Mouse (Mus musculus) neural tube, embryonic 13.5 days (tissue): ENCODE measurements around the gene Pou5f2. TPM values are rescaled to one million over a fixed set of nuclear protein-coding genes. Genes with fewer than 3 reads are reported as not detected.

Experiments
- ATAC-seq: fragments of 200-750 bp; cut with Nextera tagmentation; 2 replicates; pipeline ENCODE4 v1.8.0; 2017; ENCODE audit warnings: low read depth, mild to moderate bottlenecking, moderate TSS enrichment, moderate library complexity
- H3K27ac ChIP-seq: fragments of 300-500 bp; sonication (generic); replicated peaks from 2 replicates; pipeline ENCODE4 v1.5.1; 2015; ENCODE audit warnings: moderate library complexity, mild to moderate bottlenecking, inconsistent platforms
- H3K27me3 ChIP-seq: fragments of 300-500 bp; sonication (generic); 2 replicates; pipeline ENCODE4 v1.6.1; 2015; ENCODE audit warnings: mild to moderate bottlenecking, inconsistent platforms
- H3K36me3 ChIP-seq: fragments of 300-500 bp; sonication (generic); 2 replicates; pipeline ENCODE4 v1.6.1; 2015; ENCODE audit warnings: mild to moderate bottlenecking, inconsistent platforms
- H3K4me1 ChIP-seq: fragments of 300-500 bp; sonication (generic); replicated peaks from 2 replicates; pipeline ENCODE4 v1.6.1; 2015; ENCODE audit warnings: inconsistent platforms
- H3K4me2 ChIP-seq: fragments of 300-500 bp; sonication (generic); 2 replicates; pipeline ENCODE4 v1.6.1; 2015; ENCODE audit warnings: inconsistent platforms, mild to moderate bottlenecking, moderate library complexity
- H3K4me3 ChIP-seq: fragments of 300-500 bp; sonication (generic); 2 replicates; pipeline ENCODE4 v1.5.1; 2015; ENCODE audit warnings: mild to moderate bottlenecking, inconsistent platforms
- H3K9ac ChIP-seq: fragments of 300-500 bp; sonication (generic); 2 replicates; pipeline ENCODE4 v1.6.1; 2015; ENCODE audit warnings: moderate library complexity, mild to moderate bottlenecking, inconsistent platforms
- H3K9me3 ChIP-seq: fragments of 300-500 bp; sonication (generic); 2 replicates; pipeline ENCODE4 v1.6.1; 2016; ENCODE audit warnings: inconsistent platforms
- WGBS: fragments of 180-500 bp; shearing (Covaris S2); methylation state at CpG from one replicate; pipeline ENCODE4 v1.1.7; 2015; 5-methylcytosine and 5-hydroxymethylcytosine counted together
- polyA plus RNA-seq: library from polyadenylated mRNA; unstranded; fragments of >200 nt; fragmentation: Nextera tagmentation; extraction: Ambion mirVana; gene quantifications from 2 replicates; pipeline ENCODE4 v1.2.1, GENCODE M21; 2015

Pou5f2 gene
- 0.50 and 0.56 TPM in 2 replicates for polyA plus RNA-seq

DNA sequence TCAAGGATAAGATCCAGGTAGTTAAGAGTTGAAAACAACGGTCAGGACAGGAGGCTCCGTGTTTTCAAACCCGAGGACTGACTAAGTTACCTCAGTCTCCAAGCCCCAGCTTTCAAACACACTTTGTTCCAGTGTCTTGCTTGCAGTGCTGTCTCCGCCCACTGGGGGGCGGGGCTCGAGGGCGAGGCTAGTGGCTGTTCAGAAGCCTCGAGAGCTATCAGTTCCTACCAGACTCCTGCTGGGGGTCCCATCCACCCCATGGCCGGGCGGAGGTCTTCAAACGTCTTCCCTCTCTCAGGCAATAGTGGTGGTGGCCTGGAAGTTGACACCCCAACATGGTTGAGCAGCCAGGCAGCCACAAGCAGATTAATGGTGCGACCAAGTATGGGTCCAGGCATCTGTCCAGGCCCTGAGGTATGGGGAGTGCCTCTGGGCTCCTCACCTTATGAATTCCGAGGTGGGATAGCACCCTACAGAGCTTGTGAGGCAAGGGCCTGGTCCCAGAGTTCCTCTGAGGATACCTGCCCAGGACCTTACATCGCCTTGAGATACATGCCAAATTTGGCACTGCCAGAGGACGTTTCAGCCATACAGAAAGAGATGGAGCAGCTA is at the start of gene Pou5f2:
Gene Pou5f2 (plus strand): TSS at position 220 of the 612 bp plus-strand sequence.
- 54% methylated on average over 15 of the region's 15 CpGs for WGBS

DNA sequence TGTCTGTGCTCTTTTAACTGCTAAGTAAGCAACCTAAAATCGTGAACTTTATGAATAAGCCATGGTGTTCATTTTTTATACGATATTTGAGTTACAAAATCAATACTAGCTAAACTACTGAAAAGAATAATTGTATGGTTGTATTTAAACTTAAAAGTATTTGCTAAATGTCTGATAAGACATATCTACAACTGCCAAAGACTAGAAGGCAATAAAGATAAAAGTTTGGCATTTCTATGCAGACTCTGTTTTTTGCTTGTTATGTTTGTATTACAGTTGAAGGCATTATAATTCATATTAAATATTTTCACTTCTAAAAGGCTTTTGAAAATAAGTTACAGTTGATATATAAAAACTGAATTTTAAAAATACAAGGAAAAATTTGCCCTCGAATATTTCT is 48.5 kb upstream of the Pou5f2 start:
- Histone ChIP-seq H3K4me2 (no peak overlapping the region), H3K4me1 (no peaks in the 10 kb centered on the region), H3K27me3 (no peaks in the 10 kb centered on the region), H3K4me3 (no peak overlapping the region), H3K27ac (no peak overlapping the region), H3K36me3 (no peaks in the 10 kb centered on the region), H3K9ac (no peak overlapping the region), H3K9me3 (no peaks in the 10 kb centered on the region)
- 84% methylated on average over 3 of the region's 3 CpGs for WGBS
- ATAC-seq = no peak

More for the DNA sequence above, at the start of gene Pou5f2:
- no peak within 1 kb of the TSS for H3K9ac ChIP-seq
- H3K4me1 ChIP-seq = no peaks in the 10 kb centered on the region
- no peaks in the 10 kb centered on the region for H3K36me3 ChIP-seq
- H3K4me3 ChIP-seq = no peak within 1 kb of the TSS
- H3K27me3 ChIP-seq = no peaks in the 10 kb centered on the region
- H3K4me2 ChIP-seq = no peak within 1 kb of the TSS
- ATAC-seq = no peak
- no peak within 1 kb of the TSS for H3K27ac ChIP-seq
- no peaks in the 10 kb centered on the region for H3K9me3 ChIP-seq

GRCm38 (mm10) chr13:77977121-77977520 is 47.6 kb upstream of the Pou5f2 start:
- ATAC-seq = no peak
- Histone ChIP-seq H3K4me1 (no peaks in the 10 kb centered on the region), H3K9me3 (no peaks in the 10 kb centered on the region), H3K4me2 (no peak overlapping the region), H3K9ac (no peak overlapping the region), H3K4me3 (no peak overlapping the region), H3K36me3 (no peaks in the 10 kb centered on the region), H3K27me3 (no peaks in the 10 kb centered on the region), H3K27ac (no peak overlapping the region)
- WGBS = 63% methylated on average over 1 of the region's 1 CpGs

DNA sequence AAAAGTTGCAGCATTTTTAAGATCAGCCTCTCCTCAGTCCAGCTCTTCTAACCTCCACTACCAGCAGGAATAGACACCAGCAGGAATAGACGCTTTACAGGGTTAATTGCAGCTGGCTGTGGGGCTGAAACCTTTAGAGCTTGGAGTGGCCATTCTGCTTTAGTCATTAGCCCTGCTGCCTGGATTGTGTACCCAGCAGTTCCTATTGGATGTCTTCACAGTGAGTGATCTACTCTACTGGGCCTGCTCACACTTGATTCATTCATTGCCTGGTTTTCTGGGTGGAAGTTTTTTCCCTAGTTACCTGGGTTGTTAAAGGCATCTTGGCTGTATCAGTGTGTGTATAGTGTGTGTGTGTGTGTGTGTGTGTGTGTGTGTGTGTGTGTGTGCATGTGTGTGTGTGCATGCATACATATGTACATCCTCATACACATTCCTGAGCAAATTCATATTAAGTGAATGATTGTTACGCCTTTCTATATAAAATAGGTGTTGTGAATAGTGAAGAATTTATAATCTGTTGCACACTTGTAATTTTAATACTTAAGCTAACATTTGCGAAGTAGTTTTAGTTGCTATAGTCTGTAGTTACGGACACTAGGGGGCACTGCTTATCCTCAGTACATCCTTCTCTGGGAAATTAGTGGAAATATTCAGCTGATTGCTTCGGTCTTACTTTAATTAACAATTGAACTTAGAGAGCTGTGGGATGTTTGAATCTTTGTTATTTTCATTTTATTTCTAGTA is 42.4 kb upstream of the Pou5f2 start:
- WGBS = 26% methylated on average over 5 of the region's 5 CpGs
- Histone ChIP-seq H3K4me1 (no peaks in the 10 kb centered on the region), H3K9me3 (no peaks in the 10 kb centered on the region), H3K9ac (no peak overlapping the region), H3K36me3 (no peaks in the 10 kb centered on the region), H3K27me3 (no peaks in the 10 kb centered on the region), H3K27ac (no peak overlapping the region), H3K4me2 (no peak overlapping the region), H3K4me3 (no peak overlapping the region)
- peak; percentile 50; the same call in 1 of the 2 replicates for ATAC-seq

- Histone ChIP-seq H3K4me2 (no peak overlapping the region), H3K4me3 (no peak overlapping the region)
- 62% methylated on average over 2 of the region's 2 CpGs for WGBS
Observed at GRCm38 (mm10) chr13:77982852-77983202, 41.9 kb upstream of the Pou5f2 start.

GRCm38 (mm10) chr13:77991189-77991886 is 33.4 kb upstream of the Pou5f2 start:
- H3K4me1 ChIP-seq = no peaks in the 10 kb centered on the region
- H3K9me3 ChIP-seq = no peaks in the 10 kb centered on the region
- no peak overlapping the region for H3K9ac ChIP-seq
- H3K27ac ChIP-seq = no peak overlapping the region
- no peaks in the 10 kb centered on the region for H3K36me3 ChIP-seq
- no peaks in the 10 kb centered on the region for H3K27me3 ChIP-seq
- 77% methylated on average over 5 of the region's 5 CpGs for WGBS
- ATAC-seq = no peak
- no peak overlapping the region for H3K4me2 ChIP-seq
- no peak overlapping the region for H3K4me3 ChIP-seq

More at GRCm38 (mm10) chr13:77982852-77983202, 41.9 kb upstream of the Pou5f2 start:
- H3K4me1 ChIP-seq = no peaks in the 10 kb centered on the region
- H3K36me3 ChIP-seq = no peaks in the 10 kb centered on the region
- ATAC-seq = no peak
- H3K27ac ChIP-seq = no peak overlapping the region
- no peaks in the 10 kb centered on the region for H3K27me3 ChIP-seq
- no peaks in the 10 kb centered on the region for H3K9me3 ChIP-seq
- H3K9ac ChIP-seq = no peak overlapping the region

DNA sequence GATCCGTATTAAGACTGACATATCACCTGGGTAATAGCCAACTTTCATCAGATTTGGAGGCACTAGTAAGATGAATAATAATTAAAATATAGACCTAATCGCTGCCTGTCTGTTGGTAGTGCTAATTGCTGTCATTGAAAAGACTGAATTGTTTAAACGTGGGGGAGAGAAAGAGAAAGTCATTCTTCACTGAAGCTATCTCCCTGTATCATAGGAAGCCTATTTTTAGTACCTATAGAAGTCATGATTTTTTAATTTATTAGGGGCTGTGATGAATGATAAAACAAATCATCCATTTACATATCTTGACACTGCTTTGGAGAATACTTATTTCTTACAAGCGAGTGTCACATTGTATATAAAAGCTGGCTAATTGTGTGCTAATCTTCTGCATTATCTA is 20.1 kb upstream of the Pou5f2 start:
- Histone ChIP-seq H3K27me3 (no peaks in the 10 kb centered on the region), H3K4me1 (peaks cover 4% of the 10 kb centered on the region; the same call in 1 of the 2 replicates), H3K36me3 (no peaks in the 10 kb centered on the region), H3K27ac (no peak overlapping the region), H3K4me2 (no peak overlapping the region), H3K9ac (no peak overlapping the region), H3K9me3 (no peaks in the 10 kb centered on the region), H3K4me3 (no peak overlapping the region)
- 58% methylated on average over 4 of the region's 4 CpGs for WGBS
- ATAC-seq = no peak

- H3K36me3 ChIP-seq = no peaks in the 10 kb centered on the region
- peak; percentile 61; the same call in 1 of the 2 replicates for ATAC-seq
- no peaks in the 10 kb centered on the region for H3K9me3 ChIP-seq
- no peak overlapping the region for H3K4me2 ChIP-seq
- H3K27ac ChIP-seq = no peak overlapping the region
- peaks cover 4% of the 10 kb centered on the region; the same call in 1 of the 2 replicates for H3K4me1 ChIP-seq
- H3K4me3 ChIP-seq = no peak overlapping the region
- H3K9ac ChIP-seq = no peak overlapping the region
- WGBS = 6% methylated on average over 3 of the region's 3 CpGs
- no peaks in the 10 kb centered on the region for H3K27me3 ChIP-seq
Observed at GRCm38 (mm10) chr13:78005344-78005743, 19.4 kb upstream of the Pou5f2 start.

GRCm38 (mm10) chr13:78010176-78010575 is 14.5 kb upstream of the Pou5f2 start:
- no peak overlapping the region for H3K27ac ChIP-seq
- H3K9ac ChIP-seq = no peak overlapping the region
- no peak for ATAC-seq
- H3K9me3 ChIP-seq = no peaks in the 10 kb centered on the region
- WGBS = 92% methylated on average over 1 of the region's 1 CpGs
- H3K27me3 ChIP-seq = no peaks in the 10 kb centered on the region
- no peak overlapping the region for H3K4me2 ChIP-seq
- peaks cover 4% of the 10 kb centered on the region; the same call in 1 of the 2 replicates for H3K4me1 ChIP-seq
- no peak overlapping the region for H3K4me3 ChIP-seq
- no peaks in the 10 kb centered on the region for H3K36me3 ChIP-seq

DNA sequence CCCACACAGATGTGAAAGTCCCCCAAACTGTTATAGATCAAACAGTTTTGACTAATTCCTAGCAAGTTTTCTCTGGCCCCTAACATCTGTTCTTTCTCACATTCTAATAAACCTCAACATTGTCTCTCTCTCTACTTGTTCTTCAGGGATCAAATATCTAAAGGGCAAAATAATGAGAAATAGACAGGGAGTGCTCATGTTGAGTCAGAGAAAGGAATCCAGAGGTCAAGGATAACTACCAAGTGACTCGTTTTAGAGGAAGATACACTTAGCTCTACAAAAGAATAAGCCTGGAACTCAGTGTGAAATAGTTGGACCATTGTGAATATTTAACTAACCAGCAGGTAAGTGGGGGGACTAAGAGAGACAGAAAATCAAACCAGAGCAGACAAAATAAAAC is 8.1 kb downstream of the Pou5f2 start:
- H3K36me3 ChIP-seq = no peaks in the 10 kb centered on the region
- H3K27me3 ChIP-seq = no peaks in the 10 kb centered on the region
- H3K27ac ChIP-seq = no peak overlapping the region
- no peak overlapping the region for H3K4me2 ChIP-seq
- 45% methylated on average over 1 of the region's 1 CpGs for WGBS
- H3K4me3 ChIP-seq = no peak overlapping the region
- no peak for ATAC-seq
- H3K9me3 ChIP-seq = no peaks in the 10 kb centered on the region
- no peaks in the 10 kb centered on the region for H3K4me1 ChIP-seq
- H3K9ac ChIP-seq = no peak overlapping the region

DNA sequence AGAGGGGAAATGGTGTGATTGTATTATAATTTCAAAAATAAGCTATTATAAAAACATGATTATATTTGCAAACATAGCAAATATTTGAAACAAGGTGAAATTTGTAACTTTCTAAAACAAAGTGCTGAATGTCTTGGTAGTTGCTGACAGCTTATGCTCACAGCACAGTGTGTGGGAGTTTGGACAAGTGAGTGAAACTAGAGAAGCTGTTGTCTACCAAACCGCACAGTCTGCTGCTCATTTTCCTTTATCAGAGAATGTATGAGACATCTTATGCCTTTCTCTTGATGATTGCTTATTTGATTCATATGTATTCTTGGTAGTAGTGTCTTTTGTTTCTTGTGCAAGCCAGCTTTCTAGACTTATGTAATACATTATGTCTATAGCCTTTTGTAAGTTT is 12.5 kb downstream of the Pou5f2 start:
- Histone ChIP-seq H3K4me1 (no peaks in the 10 kb centered on the region), H3K9ac (no peak overlapping the region), H3K9me3 (no peaks in the 10 kb centered on the region), H3K4me2 (no peak overlapping the region), H3K36me3 (no peaks in the 10 kb centered on the region), H3K4me3 (no peak overlapping the region), H3K27me3 (no peaks in the 10 kb centered on the region), H3K27ac (no peak overlapping the region)
- ATAC-seq = no peak
- WGBS = 86% methylated on average over 1 of the region's 1 CpGs

GRCm38 (mm10) chr13:78043203-78043602 is 18.5 kb downstream of the Pou5f2 start:
- H3K36me3 ChIP-seq = no peaks in the 10 kb centered on the region
- no peak overlapping the region for H3K9ac ChIP-seq
- WGBS = 69% methylated on average over 6 of the region's 6 CpGs
- no peaks in the 10 kb centered on the region for H3K9me3 ChIP-seq
- ATAC-seq = no peak
- no peak overlapping the region for H3K27ac ChIP-seq
- H3K4me3 ChIP-seq = no peak overlapping the region
- no peaks in the 10 kb centered on the region for H3K4me1 ChIP-seq
- no peak overlapping the region for H3K4me2 ChIP-seq
- no peaks in the 10 kb centered on the region for H3K27me3 ChIP-seq
